Mouse (Mus musculus) colon, adult 2 months (tissue): ENCODE data around the gene Lgmn. TPM values are rescaled to one million over a fixed set of nuclear protein-coding genes. Genes with fewer than 3 reads are reported as not detected.

Experiments used
- polyA plus RNA-seq: library from polyadenylated mRNA; depleted of rRNA; stranded (reverse); fragments of >200 nt; gene quantifications from 2 replicates; pipeline ENCODE4 v1.2.3, GENCODE M21; 2012; rRNA removed

Lgmn gene
- 81.5 and 101 TPM in 2 replicates for polyA plus RNA-seq

DNA sequence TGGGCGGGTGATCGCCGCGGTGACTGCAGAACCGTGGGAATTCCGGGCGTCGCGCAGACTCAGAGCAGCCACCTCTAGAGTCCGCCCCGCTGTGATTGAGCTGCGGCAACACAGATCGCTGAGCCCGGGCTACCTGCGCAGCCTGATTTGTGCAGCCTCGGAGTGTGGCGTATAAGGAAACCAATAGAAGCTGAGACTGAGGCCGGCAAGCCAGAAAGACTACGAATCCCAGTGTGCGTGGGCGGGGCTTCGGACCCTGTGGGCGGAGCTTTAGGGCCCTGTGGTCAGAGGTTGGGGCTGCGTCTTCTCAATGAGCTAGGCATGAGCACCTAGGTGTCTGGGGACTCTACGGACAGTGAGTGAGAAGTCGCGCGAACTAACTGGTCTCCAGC lies at the start of gene Lgmn:
Gene Lgmn (minus strand): TSS at position 182 of the 392 bp plus-strand sequence.

DNA sequence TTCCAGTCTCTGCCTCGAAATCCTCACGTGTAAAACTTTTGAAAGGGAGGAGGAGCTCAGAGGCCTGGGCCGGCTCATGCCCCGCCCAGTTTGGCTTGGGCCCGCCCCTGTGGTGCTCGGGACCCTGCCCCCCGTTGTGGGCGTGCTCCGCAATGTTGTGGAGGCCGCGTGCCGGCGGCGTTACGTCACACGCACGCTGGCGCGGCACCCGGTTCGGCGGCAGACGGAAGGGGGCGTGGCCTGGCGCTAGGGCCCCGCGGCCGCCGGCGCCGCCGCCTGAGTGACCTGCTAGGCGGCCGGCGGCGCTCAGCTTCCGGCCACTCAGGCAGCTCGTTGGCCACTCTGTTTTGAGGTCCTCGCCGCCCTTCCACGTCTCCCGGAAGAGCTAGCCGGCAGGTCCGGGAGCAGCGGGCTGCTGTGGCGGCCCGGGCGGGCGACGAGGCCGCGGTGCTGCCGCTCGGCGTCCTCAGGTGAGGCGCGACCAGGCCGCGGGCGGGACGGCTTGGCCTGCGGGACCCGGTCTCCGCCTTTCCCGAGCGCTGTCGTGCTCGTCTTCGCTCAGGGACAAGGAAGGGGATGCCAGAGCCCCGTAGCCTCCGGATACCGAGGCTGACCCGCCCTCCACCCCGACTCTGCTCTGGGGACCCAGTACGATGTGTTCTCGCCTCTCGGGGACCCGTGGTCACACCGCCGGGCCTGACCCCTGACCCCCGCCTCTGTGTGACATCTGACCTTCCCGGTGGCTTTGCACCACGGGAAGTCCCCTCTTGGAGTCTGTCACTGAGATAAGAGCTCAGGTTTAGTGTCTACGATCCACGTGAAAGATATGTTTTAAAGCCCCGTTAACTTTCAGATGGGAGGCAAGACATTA lies 29.5 kb upstream of the Lgmn start, which contains the start of gene Golga5:
Gene Golga5 (plus strand): TSS at position 242 of the 871 bp plus-strand sequence.

Other genes starting within 250 kb of the Lgmn start
- gene Rin3, start 156.8 kb downstream of the Lgmn start, polyA plus RNA-seq = 6.8 and 10.3 TPM in 2 replicates
- 12.0 TPM in 2 replicates for gene Golga5, start 29.3 kb upstream of the Lgmn start, polyA plus RNA-seq
- gene Chga, start 115.2 kb upstream of the Lgmn start, polyA plus RNA-seq = 133 and 160 TPM in 2 replicates